Mouse (Mus musculus) MEL (cell line): ENCODE measurements around the gene Trim39. TPM values are rescaled to one million over a fixed set of nuclear protein-coding genes. Genes with fewer than 3 reads are reported as not detected.

Experiments
- polyA plus RNA-seq, 2 experiments: library from polyadenylated mRNA; stranded (reverse) in 1 of 2; unstranded in 1 of 2; fragments of >175 nt in 1 of 2; fragments of >200 nt in 1 of 2; gene quantifications; 2 replicates each; pipeline versions ENCODE4 v1.2.1 to v1.2.4; 2012; ENCODE audit warnings: low replicate concordance in 2 of 2, low read depth in 1 of 2; ENCODE audit not compliant: insufficient read length in 2 of 2, insufficient read depth in 1 of 2, missing spikeins in 1 of 2
- total RNA-seq: library from RNA; depleted of rRNA; stranded (reverse); fragments of 300-350 nt; gene quantifications from 2 replicates; pipeline ENCODE4 v1.2.3, GENCODE M21; 2012; rRNA removed

Trim39 gene
- total and polyA plus RNA-seq, 3 experiments: 13.5 to 16.0 TPM; not detected in 1

Other genes starting within 250 kb of the Trim39 start
- gene H2-T23, start 239.4 kb downstream of the Trim39 start, total RNA-seq: 18.3 and 20.3 TPM in 2 replicates
- 10 to 100 TPM in 1 of 2 experiments, not detected in 1; 12.2 TPM for gene H2-T23, start 239.4 kb downstream of the Trim39 start, polyA plus RNA-seq
- gene H2-T22, start 229.5 kb downstream of the Trim39 start, total RNA-seq: 22.5 and 27.0 TPM in 2 replicates
- 10 to 100 TPM in 1 of 2 experiments, not detected in 1; 45.5 TPM for gene H2-T22, start 229.5 kb downstream of the Trim39 start, polyA plus RNA-seq
- not detected in 2 replicates for gene Gm6034, start 229.3 kb downstream of the Trim39 start, total RNA-seq
- gene Gm6034, start 229.3 kb downstream of the Trim39 start, polyA plus RNA-seq: under 1 TPM in 1 of 2 experiments, not detected in 1; 0.11 TPM
- gene Gm11127, start 213.9 kb downstream of the Trim39 start, total RNA-seq: 5.8 and 6.4 TPM in 2 replicates
- 1 to 10 TPM in 1 of 2 experiments, not detected in 1; 1.5 TPM for gene Gm11127, start 213.9 kb downstream of the Trim39 start, polyA plus RNA-seq
- not detected in 2 replicates for gene Gm19684, start 150.6 kb downstream of the Trim39 start, total RNA-seq
- not detected for gene Gm19684, start 150.6 kb downstream of the Trim39 start, polyA plus RNA-seq
- gene Gm7030, start 142.8 kb downstream of the Trim39 start, total RNA-seq: not detected in 2 replicates
- not detected for gene Gm7030, start 142.8 kb downstream of the Trim39 start, polyA plus RNA-seq
- gene Gm8909, start 103.7 kb downstream of the Trim39 start, total RNA-seq: not detected in 2 replicates
- gene Gm8909, start 103.7 kb downstream of the Trim39 start, polyA plus RNA-seq: 1 to 10 TPM in 1 of 2 experiments, not detected in 1; 3.0 TPM
- not detected in 2 replicates for gene H2-T3, start 82.0 kb downstream of the Trim39 start, total RNA-seq
- not detected for gene H2-T3, start 82.0 kb downstream of the Trim39 start, polyA plus RNA-seq
- 57.8 and 63.8 TPM in 2 replicates for gene Rpp21, start 14.2 kb downstream of the Trim39 start, total RNA-seq
- 100 to 1,000 TPM in 1 of 2 experiments, not detected in 1; 116 TPM for gene Rpp21, start 14.2 kb downstream of the Trim39 start, polyA plus RNA-seq
- gene H2-M10.2, start 14.2 kb upstream of the Trim39 start, total RNA-seq: not detected in 2 replicates
- not detected for gene H2-M10.2, start 14.2 kb upstream of the Trim39 start, polyA plus RNA-seq
- gene H2-M10.1, start 53.9 kb upstream of the Trim39 start, total RNA-seq: not detected in 2 replicates
- not detected for gene H2-M10.1, start 53.9 kb upstream of the Trim39 start, polyA plus RNA-seq
- not detected in 2 replicates for gene H2-M10.3, start 96.2 kb upstream of the Trim39 start, total RNA-seq
- not detected for gene H2-M10.3, start 96.2 kb upstream of the Trim39 start, polyA plus RNA-seq
- not detected in 2 replicates for gene H2-M10.4, start 190.1 kb upstream of the Trim39 start, total RNA-seq
- not detected for gene H2-M10.4, start 190.1 kb upstream of the Trim39 start, polyA plus RNA-seq